Mouse (Mus musculus) urinary bladder, adult 18-20 months (tissue): Measurements from ENCODE around the gene Sgsh.
A peak's percentile ranks its signal among the peaks of the same experiment; 100 is the strongest.

Experiments
- DNase-seq, 2 experiments: peaks; one replicate each; pipeline ENCODE4 v3.0.0; 2022; ENCODE audit warnings: low spot score in 2 of 2, mixed read lengths in 2 of 2

Sgsh gene

DNA sequence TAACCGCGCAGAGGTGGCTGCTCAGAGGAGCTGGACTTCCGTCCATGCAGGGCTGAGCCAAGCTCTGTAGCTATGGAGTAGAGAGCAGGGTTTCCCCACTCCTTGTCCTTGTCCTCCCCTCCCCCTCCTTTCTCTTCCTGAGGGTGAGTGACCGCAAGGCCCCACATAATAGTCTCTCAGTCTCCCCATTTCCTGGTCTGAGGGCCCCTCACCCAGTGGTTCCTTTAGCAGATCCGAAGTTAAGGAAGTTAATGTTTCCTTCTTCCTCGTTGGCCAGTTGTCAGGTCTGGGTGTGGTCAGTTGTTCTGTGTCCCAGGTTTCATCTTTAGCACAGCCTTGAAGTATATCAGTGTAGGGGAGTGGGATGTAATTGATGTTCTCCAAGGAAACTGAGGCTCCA, 20.1 kb upstream of the Sgsh start:
- DNase-seq = no peak

GRCm38 (mm10) chr11:119363534-119364145, 8.3 kb upstream of the Sgsh start:
- DNase-seq = peak; percentile 42 to 50

- no peak for DNase-seq
These were observed 7.6 kb upstream of the Sgsh start for GRCm38 (mm10) chr11:119362769-119363533.

DNA sequence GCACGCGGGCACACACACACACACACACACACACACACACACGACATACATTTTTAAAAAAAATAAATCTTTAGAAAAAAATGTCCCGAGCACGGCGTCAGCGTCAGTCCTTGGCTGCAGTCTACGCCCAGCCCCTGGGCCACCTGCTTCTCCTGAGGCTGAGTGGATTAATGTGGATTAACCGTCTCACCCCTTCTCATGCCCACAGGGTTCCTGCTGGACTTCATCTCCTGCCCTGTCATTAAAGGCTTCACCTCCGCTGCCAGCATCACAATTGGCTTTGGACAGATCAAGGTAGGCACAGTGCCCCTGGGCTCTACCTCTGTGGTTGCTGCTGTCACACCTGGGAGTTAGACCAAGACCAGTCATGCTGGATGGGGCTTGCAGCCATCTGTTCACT, 3.8 kb upstream of the Sgsh start:
- DNase-seq = no peak

DNA sequence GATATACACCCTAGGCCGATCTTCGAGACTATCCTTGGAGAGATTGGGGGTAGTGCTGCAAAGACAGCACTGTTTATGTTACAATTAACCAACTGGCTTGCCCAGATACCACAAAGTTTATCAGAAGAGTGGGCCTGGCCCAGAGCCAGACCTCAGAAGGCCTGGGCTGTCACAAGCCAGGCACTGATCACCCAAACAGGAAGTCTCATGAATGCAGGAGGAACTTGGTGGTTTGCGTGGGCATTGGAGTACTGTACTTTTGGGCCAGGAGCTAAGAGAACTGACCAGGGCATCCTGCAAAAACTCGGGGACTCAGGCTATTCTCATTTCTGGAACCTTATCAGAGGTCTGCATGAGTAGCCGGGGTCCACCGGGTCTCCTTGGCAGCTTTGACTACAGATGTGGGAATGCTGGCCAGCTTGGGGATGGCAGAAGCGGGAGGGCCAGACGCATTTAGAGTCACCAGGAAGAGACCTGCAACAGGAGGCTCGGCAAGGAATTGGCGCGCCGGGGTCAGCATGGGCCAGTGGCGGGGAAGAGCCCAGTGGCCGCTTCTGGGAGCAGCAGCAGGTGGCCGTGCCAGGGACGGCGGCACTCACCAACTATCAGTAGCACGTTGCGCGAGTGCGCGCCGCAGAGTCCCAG, 416 bp downstream of the Sgsh start:
- peak in 1 of 2 experiments; percentile 25 for DNase-seq

DNA sequence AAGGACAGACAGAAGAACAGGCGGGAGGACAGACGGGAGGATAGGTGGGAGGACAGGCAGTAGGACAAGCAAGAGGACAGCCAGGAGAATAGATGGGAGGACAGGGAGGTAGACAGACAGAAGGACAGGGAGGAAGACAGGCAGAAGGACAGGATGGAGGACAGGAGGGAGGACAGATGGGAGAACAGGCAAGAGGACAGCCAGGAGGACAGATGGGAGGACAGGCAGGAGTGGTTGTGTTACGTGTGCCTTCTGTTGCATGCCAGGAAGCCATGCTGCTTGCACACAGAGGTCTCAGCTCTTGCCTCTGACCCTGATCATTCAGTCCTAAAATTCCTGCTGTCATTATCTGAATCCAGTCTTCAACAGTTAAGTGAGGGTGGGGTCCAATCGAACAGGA, 1.4 kb downstream of the Sgsh start:
- DNase-seq = no peak

DNA sequence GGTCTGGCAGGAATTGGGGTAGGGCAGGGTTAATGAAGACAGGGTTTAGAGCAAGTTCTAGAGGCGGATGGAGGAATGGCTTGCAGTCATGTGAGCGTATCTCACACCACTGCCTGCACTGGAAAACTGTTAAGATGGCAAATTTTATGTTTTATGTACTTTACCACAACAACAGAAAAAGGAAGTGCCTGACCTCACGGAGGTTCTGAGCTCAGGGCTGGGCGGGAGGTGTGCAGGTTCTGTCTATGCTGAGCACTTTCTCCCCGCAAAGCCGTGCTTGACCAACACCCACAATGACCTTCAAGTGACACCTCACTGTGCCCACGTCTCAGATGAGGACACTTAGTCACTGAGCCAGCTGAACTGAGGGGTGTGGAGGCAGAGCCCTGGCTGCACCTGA, 3.2 kb downstream of the Sgsh start:
- no peak for DNase-seq

DNA sequence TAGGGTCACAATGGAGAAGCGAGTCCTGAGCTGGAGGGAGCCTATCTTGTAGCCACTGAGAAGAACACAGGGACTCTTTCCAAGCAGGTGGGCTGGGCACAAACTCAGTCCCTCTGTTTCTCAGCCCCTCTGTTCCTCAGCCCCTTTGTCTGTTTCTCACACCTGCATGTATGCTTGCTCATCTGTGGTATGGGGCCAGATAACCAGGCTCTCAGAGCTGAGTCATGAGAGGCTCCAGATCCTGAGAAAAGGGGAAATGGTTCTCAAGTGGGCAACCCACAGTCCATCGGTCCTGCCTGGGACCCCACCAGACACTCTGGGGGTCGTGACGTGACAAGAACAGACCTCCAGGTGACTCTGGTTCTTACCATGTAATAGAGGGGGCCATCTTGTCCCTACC, 8.2 kb downstream of the Sgsh start:
- DNase-seq = no peak

DNA sequence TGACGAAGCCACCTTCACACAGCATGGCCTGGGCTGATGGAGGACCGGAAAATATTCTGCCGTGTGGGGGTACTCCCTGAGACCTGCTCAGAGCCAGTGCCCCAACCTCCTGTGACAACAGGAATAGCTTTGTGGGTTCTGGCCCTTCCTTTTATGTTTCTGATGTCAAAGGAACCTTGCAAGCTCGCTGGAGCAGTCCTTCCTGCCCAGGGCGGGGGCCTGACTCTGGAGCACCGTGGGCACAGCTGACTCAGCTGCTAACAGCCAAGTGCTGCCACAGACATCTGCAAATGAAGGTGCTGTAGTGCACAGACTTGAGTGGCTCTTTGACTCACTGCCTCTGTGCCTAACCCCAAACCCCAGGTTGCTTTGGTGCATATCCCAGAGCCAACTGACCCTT, 10.5 kb downstream of the Sgsh start:
- no peak for DNase-seq

GRCm38 (mm10) chr11:119344178-119344577, 11.2 kb downstream of the Sgsh start:
- DNase-seq = no peak

GRCm38 (mm10) chr11:119339637-119340036, 15.7 kb downstream of the Sgsh start:
- DNase-seq = peak; percentile 54 to 69

DNA sequence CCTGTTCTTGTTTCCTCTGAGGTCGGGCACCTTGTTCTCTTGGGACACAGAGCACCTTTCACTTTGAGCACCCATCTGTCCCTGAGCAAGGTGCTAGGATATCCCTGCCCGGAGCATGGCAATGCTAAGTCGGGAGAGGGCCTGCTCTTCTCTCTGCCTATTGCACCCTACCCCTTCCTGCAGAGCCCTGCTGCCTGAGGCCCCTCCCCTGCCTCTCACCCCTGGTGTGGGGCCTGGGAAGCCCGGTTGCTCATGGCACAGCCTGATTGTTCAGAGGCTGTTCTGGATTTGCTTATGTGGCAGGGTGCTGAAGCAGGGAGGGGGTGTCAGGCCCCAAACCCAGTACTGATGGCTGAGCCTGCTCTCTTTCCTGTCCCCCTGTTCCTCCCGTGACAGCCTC, 16.2 kb downstream of the Sgsh start:
- DNase-seq = no peak

DNA sequence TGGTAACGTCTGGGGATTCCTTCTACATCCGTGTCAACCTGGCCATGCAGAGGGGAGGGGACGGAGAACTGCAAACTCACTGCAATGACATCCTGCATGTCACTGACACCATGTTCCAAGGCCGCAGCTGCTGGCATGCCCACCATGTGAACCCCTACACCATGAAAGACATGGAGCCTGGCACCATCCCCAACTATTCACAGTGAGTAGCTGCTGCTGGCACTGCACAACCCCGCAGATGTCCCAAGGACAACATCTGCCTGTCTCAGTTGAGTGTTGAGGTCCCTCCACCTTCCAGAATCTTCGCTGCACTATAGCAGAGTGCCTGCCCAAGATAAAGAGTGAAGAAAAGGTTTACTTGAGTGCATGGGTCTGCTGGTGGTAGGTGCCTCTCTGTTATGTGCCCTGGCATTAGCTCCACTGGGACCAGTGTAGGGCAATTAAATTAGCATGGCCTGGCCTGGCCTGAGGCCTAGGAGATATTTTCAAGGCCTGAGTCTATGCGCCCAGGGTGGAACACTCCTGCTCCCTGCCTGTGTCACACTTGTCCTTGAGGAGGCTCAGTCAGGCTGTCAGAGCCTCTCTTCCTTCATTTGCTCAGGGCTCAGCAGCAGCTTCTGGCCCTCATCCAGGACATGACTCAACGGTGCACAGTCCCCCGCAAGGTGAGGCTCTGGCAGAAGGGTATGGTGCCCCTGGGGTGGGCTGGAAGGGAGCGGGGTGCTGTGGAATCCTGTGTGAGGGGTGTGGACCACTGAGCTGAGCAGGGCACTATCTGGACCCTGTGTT, 16.9 kb downstream of the Sgsh start:
- DNase-seq = no peak

GRCm38 (mm10) chr11:119331970-119332369, 23.4 kb downstream of the Sgsh start:
- DNase-seq = no peak

DNA sequence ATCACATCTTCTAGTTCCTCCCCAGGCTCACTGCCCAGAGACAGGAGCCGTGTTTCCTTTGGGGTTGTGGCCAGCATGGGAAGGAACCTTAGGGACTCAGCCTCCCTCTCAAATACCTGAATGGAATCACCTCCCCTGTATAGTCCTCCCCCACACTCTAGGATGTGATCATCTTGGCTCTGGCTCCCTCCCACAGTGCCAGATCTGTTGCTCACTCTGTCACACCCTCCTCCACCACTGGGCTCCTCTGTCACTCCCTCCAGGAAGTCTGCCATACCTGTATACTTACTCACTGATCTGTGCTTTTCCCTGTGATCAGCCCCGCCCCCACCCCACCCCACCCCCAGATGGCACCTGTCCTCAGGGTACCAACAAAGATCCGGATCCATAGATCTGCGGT, 24.7 kb downstream of the Sgsh start:
- DNase-seq = no peak

DNA sequence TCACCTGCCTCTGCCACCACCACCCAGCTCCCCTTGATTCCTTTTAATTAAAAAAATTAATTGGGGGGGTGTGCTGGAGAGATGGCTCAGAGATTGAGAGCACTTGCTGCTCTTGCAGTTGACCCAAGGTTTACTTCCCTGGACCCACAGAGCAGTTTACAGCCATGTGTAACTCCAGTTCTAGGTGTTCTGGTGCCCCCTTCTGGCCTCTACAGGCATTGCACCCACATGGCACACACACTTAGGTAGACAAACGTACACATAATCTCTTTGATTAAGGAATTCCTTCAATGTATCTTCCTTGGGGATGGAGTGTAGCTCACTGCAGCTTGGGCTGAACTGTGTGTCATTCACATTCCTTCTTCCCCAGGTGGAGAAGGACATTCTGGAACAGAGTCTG, 30.3 kb downstream of the Sgsh start:
- DNase-seq = no peak

- no peak for DNase-seq
These were observed 32.8 kb downstream of the Sgsh start for GRCm38 (mm10) chr11:119322521-119322920.

- peak in 1 of 2 experiments; percentile 35 for DNase-seq
These were observed 38.6 kb downstream of the Sgsh start for GRCm38 (mm10) chr11:119316720-119317119.

DNA sequence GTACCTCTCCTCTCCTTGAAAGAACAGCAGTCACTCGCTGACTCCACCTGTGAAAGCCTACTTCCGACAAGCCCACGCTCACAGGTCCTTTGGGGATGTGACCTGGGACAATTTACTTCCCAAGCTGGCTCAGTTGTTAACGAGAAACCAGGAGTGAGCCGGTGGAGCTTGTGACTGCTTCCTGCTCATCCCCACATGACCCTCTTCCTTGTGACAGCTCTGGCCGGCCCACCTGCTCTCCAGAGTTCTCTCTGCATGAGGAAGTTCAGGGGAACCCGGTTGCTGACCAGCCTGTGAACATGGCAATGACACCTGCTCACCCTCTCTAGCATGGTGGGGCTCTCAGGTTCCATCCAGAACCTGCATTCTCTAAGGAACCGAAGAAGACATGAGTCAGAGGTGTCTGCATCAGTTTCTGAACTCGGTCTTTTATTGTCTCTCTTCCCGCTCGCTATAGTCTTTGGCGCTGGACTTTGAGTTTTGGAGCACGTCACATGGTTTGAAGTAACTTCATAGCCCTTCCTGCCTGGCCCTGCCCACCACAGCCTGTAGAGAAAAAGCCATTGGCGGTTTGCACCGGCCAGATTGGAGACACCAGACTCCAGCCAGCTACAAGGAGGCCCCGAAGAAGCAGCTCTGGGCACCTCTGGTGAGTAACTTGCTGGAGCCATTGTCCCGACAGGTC, 40.9 kb downstream of the Sgsh start:
- no peak for DNase-seq

- no peak for DNase-seq
These were observed 44.7 kb downstream of the Sgsh start for GRCm38 (mm10) chr11:119310621-119311020.

GRCm38 (mm10) chr11:119307916-119308315, 47.4 kb downstream of the Sgsh start:
- no peak for DNase-seq

DNA sequence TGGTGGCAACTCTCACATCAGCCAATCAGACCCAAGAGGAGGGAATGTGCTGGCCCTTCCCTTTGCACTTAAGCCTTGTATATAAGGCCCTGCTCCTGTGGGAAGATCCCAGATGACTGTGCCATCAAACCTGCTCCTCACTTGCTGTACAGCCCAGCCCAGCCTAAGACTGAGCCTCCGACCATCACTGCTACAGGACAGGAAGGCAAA, 47.8 kb downstream of the Sgsh start, which contains the start of gene Card14:
Gene Card14, plus strand, starts transcription at position 111 of the 210 bp plus-strand sequence.
- no peak for DNase-seq
